Mouse (Mus musculus) small intestine, adult 2 months (tissue): ENCODE measurements around the gene Obscn.

ENCODE experiments used
- CTCF ChIP-seq: fragments of 200-500 bp; IDR thresholded peaks from 2 replicates; pipeline ENCODE4 v1.5.1; 2012; ENCODE audit warnings: low read depth, mild to moderate bottlenecking, control low read depth, inconsistent platforms, low read length, moderate library complexity, mixed read lengths; ENCODE audit not compliant: insufficient replicate concordance, insufficient read length; ENCODE audit errors: extremely low read depth
- POLR2A ChIP-seq: fragments of 200-500 bp; IDR thresholded peaks from 2 replicates; pipeline ENCODE4 v1.6.1; 2012; ENCODE audit warnings: low read depth, mild to moderate bottlenecking, control low read depth, inconsistent platforms, low read length, moderate library complexity

DNA sequence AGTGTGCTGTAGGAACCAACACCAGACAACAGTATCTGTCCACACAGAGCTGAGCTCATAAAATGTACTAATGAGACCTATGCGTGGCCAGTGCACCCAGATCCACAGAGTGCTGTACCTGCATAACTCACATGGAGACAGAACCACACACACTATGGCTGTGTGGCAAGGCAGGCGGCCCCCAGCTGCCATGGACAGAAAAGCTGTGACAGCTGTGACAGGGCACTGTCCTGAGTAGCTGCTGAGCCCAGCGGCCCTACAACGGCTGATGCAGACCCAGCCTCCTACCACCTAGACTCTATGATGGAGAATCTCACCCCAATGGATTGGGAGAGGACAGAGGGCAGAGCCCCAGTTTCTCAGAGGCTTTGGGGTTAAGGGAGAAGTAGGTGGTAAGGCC, 23.4 kb upstream of the Obscn start:
- TF ChIP-seq POLR2A (no peak), CTCF (no peak)
